Mouse (Mus musculus): ENCODE measurements around the gene Gpalpp1.

The Gpalpp1 gene

DNA sequence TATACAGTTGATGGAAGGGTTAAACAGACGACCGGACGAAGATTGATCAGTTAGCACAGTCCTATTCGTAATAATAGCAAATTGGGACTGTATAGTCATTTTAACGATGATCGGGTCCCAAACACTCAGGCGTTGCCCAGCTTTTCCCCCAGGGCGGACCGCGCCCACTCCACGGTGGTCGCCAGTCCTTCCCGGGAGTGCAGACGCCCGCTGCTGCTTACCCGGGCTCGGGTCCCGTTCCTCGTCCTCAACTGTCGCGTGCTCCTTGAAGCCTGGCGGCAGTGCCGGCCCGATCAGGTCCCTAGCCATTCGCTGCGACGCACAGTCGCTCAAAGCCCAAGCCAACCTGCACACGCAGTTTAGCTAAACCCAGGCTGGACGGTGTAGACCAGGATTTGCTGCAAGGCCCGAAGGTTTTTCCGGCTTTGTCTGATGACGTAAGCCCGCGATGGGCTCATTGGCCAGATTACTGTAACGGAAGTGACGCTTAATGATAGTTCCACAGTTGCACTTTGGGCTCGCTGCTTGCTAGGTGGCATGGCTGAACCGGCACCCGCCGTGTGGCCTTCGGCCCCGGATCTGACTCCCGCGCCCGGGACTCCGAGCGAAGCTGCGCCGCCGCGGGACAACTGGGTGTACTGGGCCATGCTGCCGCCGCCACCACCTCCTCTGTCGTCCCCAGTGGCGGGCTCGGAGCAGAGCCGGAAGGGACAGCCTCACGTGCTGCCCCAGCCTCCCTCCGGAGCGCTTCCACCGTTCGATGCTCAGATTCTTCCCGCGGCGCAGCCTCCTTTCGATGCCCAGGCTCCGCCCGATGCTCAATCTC is at the start of gene Gpalpp1, which contains the start of gene Nufip1:
Gpalpp1 (minus strand) TSS at position 365 of the 826 bp plus-strand sequence.
Nufip1 (plus strand) TSS at position 496 of the 826 bp plus-strand sequence.
- peak; percentile 95 for DNase-seq (ENCODE audit: low read depth, low spot score)

DNA sequence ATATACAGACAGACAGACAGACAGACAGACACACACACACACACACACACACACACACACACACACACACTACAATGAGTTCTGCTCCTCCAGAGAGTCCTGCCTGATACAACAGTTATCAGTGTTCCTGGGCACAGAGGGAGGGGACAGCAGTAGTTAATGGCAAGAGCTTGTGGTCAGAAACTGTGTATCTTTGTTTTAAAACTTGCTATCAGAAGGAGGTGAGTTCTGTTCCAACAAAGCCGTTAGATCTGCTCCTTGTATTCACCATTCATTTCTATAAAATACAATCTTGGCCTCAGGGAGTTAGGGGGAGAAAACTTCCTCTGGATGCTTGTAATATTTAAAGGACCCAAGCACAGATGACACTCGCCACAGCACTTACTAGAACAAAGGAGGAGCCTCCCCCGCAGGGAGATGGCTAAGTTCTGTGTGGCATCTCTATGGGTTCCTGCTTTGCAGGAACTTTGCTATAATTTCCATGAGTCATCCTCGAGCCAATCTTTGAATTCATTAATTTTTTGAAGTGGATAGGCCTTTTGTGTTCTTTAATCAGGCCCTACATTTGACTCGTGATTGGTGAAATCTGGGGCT is 47.7 kb upstream of the Gpalpp1 start:
- no peak for DNase-seq (ENCODE audit: low read depth, low spot score)

DNA sequence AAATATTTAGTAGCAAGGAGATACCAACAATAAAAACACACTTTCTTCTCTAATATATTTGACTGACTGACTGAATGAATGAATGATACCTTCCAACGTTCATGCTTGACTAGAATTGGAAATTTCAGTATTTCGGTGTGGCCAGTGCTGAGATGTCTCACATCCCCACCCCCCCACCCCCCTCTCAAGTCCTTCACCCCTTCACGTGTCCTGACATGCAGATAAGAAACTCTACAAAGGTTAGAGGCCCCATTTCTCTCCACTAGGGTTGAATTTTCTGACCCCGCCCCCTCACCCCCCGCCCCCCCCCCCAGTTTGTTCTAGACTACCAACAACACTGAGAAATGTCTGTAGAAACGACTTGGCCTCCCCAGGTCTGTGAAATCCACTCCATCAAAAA is 43.3 kb upstream of the Gpalpp1 start:
- no peak for DNase-seq (ENCODE audit: low read depth, low spot score)

- peak; percentile 20 for DNase-seq (ENCODE audit: low read depth, low spot score)
Measured at GRCm38 (mm10) chr14:76153003-76153675, 42.6 kb upstream of the Gpalpp1 start.

DNA sequence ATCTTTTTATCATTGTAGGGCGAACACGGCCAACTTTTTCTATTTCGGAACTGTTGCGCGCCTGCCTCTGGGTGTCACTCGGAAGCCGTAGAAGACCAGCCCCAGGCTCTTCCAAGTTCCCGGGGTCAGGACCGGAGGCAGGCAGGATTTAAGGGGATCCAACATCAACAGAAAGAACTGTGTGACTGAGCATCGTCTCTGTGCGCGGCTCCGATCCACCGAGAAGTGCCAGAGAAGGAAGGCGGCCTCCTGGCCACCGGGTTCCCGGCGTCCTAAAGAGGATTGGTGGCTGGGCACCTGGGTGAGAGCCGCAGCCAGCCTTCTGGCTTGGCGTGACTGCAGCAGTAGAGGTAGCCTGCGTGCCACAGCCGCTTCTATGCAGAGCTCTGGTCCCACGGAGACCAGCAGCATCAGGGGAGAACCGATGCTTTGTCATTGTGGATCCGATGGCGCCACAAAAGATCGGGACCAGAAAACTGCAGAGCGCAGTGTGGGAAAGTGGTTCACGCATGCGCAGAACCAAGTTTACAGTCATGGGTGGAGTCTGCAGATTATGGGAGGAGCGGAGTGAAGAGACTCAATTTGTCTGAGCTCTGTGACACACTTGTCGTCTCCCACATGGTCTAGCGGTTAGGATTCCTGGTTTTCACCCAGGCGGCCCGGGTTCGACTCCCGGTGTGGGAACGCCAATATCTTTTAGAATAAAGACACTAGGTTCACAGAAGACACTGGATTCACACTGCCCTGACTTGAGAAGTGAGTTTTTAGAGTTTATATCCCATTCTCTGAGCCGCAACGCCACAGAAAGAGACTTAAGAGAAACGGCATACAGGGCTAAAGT is 41.8 kb upstream of the Gpalpp1 start:
- peak; percentile 94 for DNase-seq (ENCODE audit: low read depth, low spot score)

DNA sequence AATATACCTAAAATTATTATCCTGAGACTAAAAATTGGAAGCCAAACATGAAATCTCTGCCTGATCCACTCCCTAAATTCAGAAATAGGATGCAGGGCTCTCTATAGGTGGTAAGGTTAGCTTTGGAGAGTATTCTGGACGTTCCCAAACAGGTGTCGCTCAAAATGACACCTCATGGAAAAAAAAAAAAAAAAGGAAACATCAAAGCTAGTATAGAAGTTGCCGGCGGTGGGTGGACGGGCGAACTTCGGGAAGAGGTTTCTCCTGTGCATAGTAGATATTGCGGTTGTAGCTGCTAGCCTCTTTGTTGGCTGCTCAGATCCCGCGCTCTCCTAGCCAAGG is 41.2 kb upstream of the Gpalpp1 start:
- no peak for DNase-seq (ENCODE audit: low read depth, low spot score)

DNA sequence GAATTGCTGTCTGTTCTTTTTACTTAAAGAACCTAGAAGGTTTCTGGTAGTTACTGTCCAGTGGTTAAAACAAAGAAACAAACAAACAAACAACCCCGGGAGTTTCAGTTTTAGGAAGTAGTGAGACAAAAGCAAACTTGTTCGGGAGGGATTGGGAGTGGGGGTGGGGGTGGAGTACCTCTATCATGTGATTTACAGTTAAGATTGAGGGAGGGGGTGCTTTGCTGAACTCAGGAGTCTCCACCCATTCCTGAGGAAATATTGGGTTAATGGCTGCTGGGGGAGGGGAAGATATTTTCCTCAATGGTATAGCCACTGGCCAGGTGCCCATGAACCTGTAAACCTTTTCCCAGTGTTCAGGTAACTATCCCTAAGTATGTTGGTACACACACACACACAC is 40.5 kb upstream of the Gpalpp1 start:
- no peak for DNase-seq (ENCODE audit: low read depth, low spot score)

GRCm38 (mm10) chr14:76150499-76150898 is 39.9 kb upstream of the Gpalpp1 start:
- DNase-seq (ENCODE audit: low read depth, low spot score), result no peak

DNA sequence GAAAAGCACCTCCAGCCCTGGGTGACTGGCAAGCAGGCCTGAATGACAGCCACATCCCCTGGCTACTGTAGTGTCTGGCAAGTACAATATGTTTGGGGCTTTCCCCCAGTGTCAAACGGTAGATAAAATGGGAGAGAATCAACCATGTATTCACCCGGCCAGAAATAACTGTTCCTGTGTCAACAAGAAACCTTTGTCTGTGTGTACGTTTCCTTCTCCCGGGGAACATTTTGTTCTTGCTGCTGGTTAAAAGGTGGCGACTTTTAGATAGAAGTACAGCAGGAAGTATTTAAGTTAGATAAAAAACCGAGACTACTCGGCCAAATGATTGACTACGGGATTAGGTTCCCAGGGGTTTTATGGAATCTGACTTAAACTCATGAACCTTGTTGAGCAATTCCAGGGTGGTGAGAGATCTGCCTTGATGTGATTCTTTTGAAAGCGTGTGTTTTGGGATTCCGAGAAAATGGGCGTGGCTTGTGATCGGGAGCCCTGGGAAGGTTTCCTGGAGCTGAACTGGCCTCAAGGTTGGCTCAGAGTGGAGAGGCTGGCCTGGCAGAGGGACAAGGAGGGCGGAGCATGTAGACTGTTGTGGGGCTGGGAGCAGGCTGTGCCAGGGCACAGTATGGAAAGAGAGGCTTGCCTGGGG is 39.1 kb upstream of the Gpalpp1 start:
- peak; percentile 31 for DNase-seq (ENCODE audit: low read depth, low spot score)

DNA sequence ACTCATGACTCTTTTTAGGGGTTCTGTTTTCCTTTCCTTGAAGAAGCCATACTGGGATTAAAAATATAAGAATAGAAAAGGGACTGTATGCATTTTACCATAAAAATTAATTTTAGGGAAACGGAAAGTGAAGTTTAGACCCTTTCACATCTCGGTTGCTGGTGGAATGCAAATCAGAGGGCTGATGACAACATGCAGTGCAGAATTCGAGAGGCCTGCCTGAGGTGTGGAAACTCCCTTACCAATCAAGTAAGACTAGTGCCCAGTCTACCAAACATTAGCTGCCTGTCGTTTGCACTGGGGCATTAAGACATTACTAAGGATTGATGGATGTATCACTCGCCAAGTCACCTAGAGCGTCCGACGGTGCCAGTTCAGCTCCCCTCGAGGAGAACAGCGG is 37.7 kb upstream of the Gpalpp1 start:
- no peak for DNase-seq (ENCODE audit: low read depth, low spot score)

DNA sequence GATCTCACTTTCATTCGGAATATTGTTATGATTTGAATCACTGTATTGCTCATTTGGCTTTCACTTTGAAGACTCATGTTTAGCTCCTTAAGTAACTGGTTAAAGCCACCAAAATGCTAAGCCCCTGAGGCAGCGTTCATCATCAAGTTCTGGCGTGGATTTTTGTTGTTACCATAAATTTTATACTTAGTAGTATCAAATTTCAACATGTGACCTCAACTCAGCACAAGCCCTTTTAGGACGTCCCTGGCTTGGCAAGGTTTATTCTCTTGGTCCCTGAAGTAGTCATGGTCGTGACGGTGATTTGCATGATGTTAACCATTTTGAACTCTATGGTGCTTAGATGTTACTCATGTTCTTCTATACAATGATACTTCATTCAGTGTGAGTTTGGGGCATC is 36.5 kb upstream of the Gpalpp1 start:
- DNase-seq (ENCODE audit: low read depth, low spot score), result no peak

GRCm38 (mm10) chr14:76145868-76146267 is 35.3 kb upstream of the Gpalpp1 start:
- DNase-seq (ENCODE audit: low read depth, low spot score), result no peak

- no peak for DNase-seq (ENCODE audit: low read depth, low spot score)
Measured at GRCm38 (mm10) chr14:76145248-76145647, 34.7 kb upstream of the Gpalpp1 start.

- no peak for DNase-seq (ENCODE audit: low read depth, low spot score)
Measured at GRCm38 (mm10) chr14:76134975-76135374, 24.4 kb upstream of the Gpalpp1 start.

DNA sequence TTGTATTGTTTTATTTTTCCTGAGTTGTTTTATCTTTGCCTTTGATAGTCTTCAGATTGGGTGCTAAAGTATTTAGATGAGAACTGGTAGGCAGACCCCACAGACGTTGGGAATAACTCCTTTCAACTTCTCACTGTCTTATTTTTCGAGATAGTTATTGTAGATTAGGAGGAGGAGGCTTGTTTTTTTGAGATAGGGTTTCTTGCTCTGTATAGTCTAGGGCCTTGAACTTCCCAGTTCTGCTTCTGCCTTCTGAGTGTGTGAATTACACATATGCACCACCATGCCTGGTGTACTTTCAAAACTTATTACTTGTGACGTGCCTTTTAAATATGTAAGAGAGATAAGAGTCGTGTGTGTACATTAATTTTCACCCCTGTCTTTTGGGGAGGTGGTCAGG is 17.6 kb upstream of the Gpalpp1 start:
- no peak for DNase-seq (ENCODE audit: low read depth, low spot score)

DNA sequence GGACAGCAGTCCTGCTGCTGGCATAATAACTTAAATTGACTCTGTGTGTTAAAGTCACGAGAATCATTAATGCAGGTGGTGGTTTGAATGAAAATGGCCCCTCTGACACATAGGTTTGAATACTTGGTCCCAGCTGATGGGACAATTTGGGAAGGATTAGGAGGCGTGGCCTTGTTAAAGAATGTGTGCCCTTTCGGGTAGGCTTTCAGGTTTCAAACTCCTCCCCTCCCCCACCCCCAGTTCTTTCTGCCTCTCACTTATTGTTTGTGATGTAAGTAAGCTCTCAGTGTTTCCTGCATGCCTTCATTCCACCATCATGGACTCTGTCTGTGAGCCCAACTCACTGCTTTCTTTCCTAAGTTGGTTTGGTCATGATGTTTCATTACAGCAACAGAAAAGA is 16.8 kb upstream of the Gpalpp1 start:
- DNase-seq (ENCODE audit: low read depth, low spot score), result no peak

GRCm38 (mm10) chr14:76122663-76123058 is 12.1 kb upstream of the Gpalpp1 start:
- DNase-seq (ENCODE audit: low read depth, low spot score), result no peak

DNA sequence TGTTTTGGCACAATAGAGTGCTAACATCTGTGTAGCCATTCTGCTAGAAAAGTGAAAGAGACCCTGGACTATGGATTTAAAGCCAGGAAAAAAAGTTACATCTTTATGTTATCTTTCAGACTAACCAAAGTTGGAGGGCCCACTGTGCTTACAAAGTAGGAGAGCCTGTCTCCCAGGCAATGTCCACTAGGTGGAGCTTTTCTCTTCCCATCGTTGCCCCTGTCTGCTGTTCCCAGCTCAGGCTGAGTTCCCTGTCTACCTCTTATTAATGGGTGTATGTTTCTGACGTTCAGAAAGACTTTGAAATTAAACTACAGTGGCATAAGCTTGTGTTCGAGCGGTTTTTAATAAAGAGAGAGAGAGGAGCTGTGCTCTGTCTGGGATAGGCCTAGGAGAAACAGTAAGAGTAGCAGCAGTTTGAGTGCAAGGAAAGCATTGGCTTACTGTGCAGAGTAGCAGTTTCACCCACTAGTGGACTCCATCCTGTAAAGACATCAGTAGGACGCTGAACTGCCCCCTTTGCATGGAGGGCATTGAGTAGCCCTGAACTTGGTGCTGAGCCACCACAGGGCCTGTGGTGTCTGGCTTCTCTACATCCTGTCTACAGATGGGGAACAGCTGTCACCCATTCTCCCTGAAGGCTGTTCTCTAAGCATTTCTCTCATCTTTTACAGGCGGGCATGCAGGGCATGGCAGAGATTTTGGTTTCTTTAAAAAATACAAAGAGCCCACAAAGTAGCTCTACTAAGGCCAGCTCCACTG is 11.5 kb upstream of the Gpalpp1 start:
- DNase-seq (ENCODE audit: low read depth, low spot score), result peak; percentile 34

DNA sequence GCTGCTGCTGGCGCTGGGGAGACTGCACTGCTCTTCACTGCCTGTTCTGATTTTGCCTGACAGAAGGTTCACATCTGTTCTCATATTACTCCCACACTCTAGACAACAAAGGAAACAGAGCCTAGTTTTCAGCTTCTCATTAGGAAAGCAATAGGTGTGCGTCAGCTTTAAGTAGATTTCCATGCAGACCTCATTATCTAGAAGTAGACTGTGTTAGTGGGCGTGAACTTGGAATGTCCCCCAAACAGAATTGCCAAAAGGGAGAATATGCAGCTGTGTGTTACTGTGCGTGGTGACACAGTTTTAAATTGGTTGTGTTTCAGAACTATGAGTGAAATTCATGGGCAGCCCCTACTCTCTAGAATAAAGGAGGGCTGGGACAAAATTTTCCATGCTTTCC is 9.9 kb upstream of the Gpalpp1 start:
- no peak for DNase-seq (ENCODE audit: low read depth, low spot score)

- DNase-seq (ENCODE audit: low read depth, low spot score), result no peak
Measured at GRCm38 (mm10) chr14:76118963-76119362, 8.4 kb upstream of the Gpalpp1 start.

- DNase-seq (ENCODE audit: low read depth, low spot score), result no peak
Measured at GRCm38 (mm10) chr14:76115744-76116143, 5.2 kb upstream of the Gpalpp1 start.

Measured in embryo, embryonic 11.5 days (tissue).